Mouse (Mus musculus) MEL (cell line): ENCODE data around the gene Map3k12.

ENCODE experiments used
- CTCF ChIP-seq, 3 experiments: IDR thresholded peaks in 2 of 3; conservative IDR thresholded peaks in 1 of 3; 2 replicates each; pipeline ENCODE4 v1.5.1; 2011 to 2012; ENCODE audit warnings: low read length in 3 of 3, low read depth in 2 of 3, mild to moderate bottlenecking in 2 of 3, improper control_type of control experiment in 1 of 3, inconsistent platforms in 1 of 3, mixed read lengths in 1 of 3, moderate library complexity in 1 of 3; ENCODE audit not compliant: control insufficient read depth in 1 of 3, insufficient read depth in 1 of 3, poor library complexity in 1 of 3, severe bottlenecking in 1 of 3
- EP300 ChIP-seq, 2 experiments: IDR thresholded peaks; 2 replicates each; pipeline ENCODE4 v1.6.1; 2011; ENCODE audit warnings: improper control_type of control experiment in 2 of 2, low read length in 2 of 2, low read depth in 1 of 2, mild to moderate bottlenecking in 1 of 2
- GATA1 ChIP-seq: IDR thresholded peaks from 2 replicates; pipeline ENCODE4 v1.6.1; 2011; ENCODE audit warnings: low read depth, low read length, improper control_type of control experiment
- POLR2AphosphoS2 ChIP-seq: IDR thresholded peaks from 2 replicates; pipeline ENCODE4 v1.6.1; 2011; ENCODE audit warnings: low read length, improper control_type of control experiment
- RAD21 ChIP-seq: IDR thresholded peaks from 2 replicates; pipeline ENCODE4 v1.6.1; 2011; ENCODE audit warnings: mild to moderate bottlenecking, low read depth, low read length, improper control_type of control experiment
- SIN3A ChIP-seq: IDR thresholded peaks from 2 replicates; pipeline ENCODE4 v1.6.1; 2012; ENCODE audit warnings: low read length, improper control_type of control experiment, inconsistent platforms
- USF1 ChIP-seq: IDR thresholded peaks from 2 replicates; pipeline ENCODE4 v1.6.1; 2014; ENCODE audit warnings: low read depth, mild to moderate bottlenecking, inconsistent platforms, low read length, improper control_type of control experiment, moderate library complexity
- ZNF384 ChIP-seq: IDR thresholded peaks from 2 replicates; pipeline ENCODE4 v1.6.1; 2012; ENCODE audit warnings: low read depth, mild to moderate bottlenecking, inconsistent platforms, low read length, improper control_type of control experiment

- TF ChIP-seq SIN3A (no peak), RAD21 (no peak), EP300 (IDR thresholded peaks at IDR 0.05; ENCODE audit: low read depth in 1 of 2, low read length in 2 of 2) (no peak), CTCF (IDR thresholded peaks at IDR 0.05 in 2 of 3, conservative IDR thresholded peaks at IDR 0.05 in 1 of 3; ENCODE audit: control insufficient read depth in 1 of 3, insufficient read depth in 1 of 3, low read depth in 2 of 3, low read length in 3 of 3, poor library complexity in 1 of 3, severe bottlenecking in 1 of 3) (no peak), POLR2AphosphoS2 (no peak), USF1 (no peak), GATA1 (no peak), ZNF384 (no peak)
These were observed 1.1 kb downstream of the Map3k12 start for GRCm38 (mm10) chr15:102515791-102516190.
